Mouse (Mus musculus): ENCODE data around the gene Prpf6. TPM values are rescaled to one million over a fixed set of nuclear protein-coding genes. Genes with fewer than 3 reads are reported as not detected.

Prpf6 gene
- polyA plus RNA-seq, 1 experiment = 12.6 TPM

DNA sequence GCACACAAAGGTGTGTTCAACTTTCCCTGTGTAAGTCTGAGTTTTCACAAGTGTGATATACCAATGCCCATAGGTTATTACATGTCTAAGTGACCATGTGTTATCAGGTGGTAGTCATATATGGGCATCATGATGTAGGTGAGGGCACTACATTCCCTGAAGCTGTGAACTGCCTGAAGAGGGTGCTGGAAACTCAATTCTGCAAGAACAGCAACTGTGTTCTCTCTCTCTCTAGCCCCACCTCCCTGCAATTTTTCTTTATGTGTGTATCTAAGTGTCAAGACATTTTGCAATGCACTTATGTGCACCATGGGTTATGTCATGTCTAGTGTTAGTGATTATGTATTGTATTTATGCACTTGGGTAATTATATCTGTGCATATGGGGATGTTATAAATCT lies 2.3 kb downstream of the Prpf6 start:
- H3K4me3 ChIP-seq (replicated peaks) = peak overlapping the region; percentile 33
- peaks cover 61% of the 10 kb centered on the region for H3K4me1 ChIP-seq
- no peaks in the 10 kb centered on the region for H3K9me3 ChIP-seq
- no peaks in the 10 kb centered on the region for H3K27me3 ChIP-seq (replicated peaks)
- peaks cover 20% of the 10 kb centered on the region for H3K36me3 ChIP-seq (replicated peaks; ENCODE audit: low read length)
- no peak for TF ChIP-seq FLI1 (IDR thresholded peaks at IDR 0.05; ENCODE audit: low read length)
- TF ChIP-seq GATA1 (IDR thresholded peaks at IDR 0.05; ENCODE audit: borderline replicate concordance, low read length) = no peak

DNA sequence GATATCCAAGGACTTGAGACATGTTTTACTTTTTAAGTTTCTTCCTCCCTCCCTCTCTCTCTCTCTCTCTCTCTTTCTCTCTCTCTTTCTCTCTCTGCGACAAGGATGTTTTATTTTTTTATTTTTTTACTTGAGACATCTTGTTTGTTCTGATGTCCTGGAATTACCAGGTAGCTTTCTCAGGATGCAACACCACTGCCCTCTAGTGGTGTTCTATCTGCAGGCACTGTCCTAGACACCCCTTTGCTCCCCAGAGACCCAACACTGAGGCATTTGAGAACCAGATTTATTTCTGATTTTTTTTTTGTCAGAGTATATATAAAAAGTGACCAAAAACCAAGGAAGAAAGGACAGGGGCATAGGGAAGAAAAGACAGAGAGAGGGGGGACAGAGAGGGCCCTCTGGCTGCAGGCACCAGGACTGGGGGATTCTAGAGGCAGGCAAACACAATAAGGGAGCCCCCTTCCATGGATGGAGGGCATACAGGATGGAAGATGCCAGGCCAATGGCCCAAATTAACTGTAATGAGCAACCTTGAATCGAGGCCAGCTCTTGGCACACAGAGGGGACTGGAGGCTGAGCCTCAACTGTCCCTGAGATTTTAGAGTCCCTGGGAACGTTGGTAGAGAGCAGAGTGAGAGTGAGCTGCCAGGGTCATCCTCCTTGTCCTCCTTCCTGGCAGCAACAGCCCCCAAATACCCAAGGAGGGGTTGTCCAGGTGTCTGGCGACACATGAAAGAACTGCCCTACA lies 3.5 kb downstream of the Prpf6 start:
- Histone ChIP-seq H3K4me1 (peaks cover 73% of the 10 kb centered on the region), H3K4me3 (replicated peaks) (no peak overlapping the region), H3K9me3 (no peaks in the 10 kb centered on the region), H3K27me3 (replicated peaks) (no peaks in the 10 kb centered on the region), H3K36me3 (replicated peaks; ENCODE audit: low read length) (peaks cover 8% of the 10 kb centered on the region)
- no peak for TF ChIP-seq GATA1 (IDR thresholded peaks at IDR 0.05; ENCODE audit: borderline replicate concordance, low read length)

DNA sequence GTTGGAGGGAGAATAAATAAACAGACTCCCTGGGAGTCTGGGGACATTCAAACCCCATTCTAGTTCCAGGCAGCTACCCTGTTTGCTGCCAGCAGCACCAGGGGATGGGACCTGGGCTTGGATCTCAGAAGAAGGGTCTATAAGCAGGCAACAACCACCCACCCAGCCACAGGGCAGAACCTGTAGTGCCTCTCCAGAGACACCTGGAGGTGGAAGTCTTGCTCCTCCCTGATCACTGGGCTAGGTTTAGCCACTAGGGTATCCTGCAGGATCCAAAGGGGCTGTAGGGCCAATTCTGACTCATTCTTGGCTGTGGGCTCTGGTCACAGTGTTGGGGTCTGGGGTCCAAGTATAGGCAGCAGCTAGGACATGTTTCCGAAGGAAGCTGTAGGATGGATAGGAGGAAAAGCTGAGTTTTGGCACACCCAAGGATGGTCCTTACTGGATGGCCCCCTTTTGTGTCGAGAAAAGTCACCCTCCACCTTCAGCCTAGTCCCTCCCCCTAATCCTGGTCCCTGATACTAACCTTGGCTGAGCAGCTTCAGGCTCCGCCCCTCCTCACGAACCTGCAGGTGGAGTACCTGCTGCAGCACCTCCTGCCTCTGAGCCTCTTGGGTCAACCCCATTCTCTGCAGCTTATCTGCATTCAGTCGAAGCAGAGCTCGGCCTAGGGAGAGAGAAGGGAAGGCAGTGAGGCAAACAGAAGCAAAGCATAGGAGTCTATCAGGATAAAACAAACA lies 4.7 kb downstream of the Prpf6 start:
- TF ChIP-seq GATA1 (IDR thresholded peaks at IDR 0.05; ENCODE audit: borderline replicate concordance, low read length) (no peak), FLI1 (IDR thresholded peaks at IDR 0.05; ENCODE audit: low read length) (no peak)
- no peaks in the 10 kb centered on the region for H3K36me3 ChIP-seq (replicated peaks; ENCODE audit: low read length)
- H3K4me1 ChIP-seq = peaks cover 71% of the 10 kb centered on the region
- H3K4me3 ChIP-seq (replicated peaks) = peak overlapping the region; percentile 23
- no peaks in the 10 kb centered on the region for H3K27me3 ChIP-seq (replicated peaks)
- H3K9me3 ChIP-seq = no peaks in the 10 kb centered on the region

DNA sequence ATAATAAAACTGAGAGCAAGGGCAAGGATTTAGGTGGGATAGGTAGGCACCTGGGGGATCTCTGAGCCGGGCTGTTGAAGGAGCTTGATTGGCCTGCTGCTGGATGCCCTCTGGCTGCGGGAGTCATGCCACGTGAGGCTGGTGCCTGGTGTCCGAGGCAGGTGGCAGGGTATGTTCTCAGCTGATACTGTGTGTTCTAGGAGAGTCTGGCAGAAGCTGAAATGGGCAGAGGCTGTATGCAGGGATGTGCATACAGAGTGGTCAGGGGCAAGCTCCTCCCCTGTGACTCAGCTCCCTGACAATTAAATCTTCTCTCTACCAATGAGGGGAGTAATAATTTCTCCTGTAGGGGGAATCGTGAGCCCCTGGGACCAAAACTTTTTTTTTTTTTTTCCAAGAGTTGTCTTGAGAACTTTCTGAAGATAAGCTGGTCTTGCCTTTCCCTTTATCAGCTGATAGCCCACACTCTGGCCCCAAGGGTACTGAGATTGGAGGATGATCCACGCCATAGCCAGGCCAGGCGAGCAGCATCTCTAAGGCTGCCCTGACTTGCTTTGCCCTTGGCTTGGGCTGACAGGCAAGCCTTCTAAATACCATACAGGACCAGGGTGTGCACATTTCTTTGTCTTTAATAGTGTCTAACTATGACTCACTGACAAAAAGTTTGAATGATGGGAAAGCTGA lies 5.9 kb downstream of the Prpf6 start:
- TF ChIP-seq FLI1 (IDR thresholded peaks at IDR 0.05; ENCODE audit: low read length) (no peak), GATA1 (IDR thresholded peaks at IDR 0.05; ENCODE audit: borderline replicate concordance, low read length) (no peak)
- H3K36me3 ChIP-seq (replicated peaks; ENCODE audit: low read length) = no peaks in the 10 kb centered on the region
- no peaks in the 10 kb centered on the region for H3K9me3 ChIP-seq
- H3K27me3 ChIP-seq (replicated peaks) = no peaks in the 10 kb centered on the region
- H3K4me1 ChIP-seq = peaks cover 71% of the 10 kb centered on the region
- peak overlapping the region; percentile 44 for H3K4me3 ChIP-seq (replicated peaks)

DNA sequence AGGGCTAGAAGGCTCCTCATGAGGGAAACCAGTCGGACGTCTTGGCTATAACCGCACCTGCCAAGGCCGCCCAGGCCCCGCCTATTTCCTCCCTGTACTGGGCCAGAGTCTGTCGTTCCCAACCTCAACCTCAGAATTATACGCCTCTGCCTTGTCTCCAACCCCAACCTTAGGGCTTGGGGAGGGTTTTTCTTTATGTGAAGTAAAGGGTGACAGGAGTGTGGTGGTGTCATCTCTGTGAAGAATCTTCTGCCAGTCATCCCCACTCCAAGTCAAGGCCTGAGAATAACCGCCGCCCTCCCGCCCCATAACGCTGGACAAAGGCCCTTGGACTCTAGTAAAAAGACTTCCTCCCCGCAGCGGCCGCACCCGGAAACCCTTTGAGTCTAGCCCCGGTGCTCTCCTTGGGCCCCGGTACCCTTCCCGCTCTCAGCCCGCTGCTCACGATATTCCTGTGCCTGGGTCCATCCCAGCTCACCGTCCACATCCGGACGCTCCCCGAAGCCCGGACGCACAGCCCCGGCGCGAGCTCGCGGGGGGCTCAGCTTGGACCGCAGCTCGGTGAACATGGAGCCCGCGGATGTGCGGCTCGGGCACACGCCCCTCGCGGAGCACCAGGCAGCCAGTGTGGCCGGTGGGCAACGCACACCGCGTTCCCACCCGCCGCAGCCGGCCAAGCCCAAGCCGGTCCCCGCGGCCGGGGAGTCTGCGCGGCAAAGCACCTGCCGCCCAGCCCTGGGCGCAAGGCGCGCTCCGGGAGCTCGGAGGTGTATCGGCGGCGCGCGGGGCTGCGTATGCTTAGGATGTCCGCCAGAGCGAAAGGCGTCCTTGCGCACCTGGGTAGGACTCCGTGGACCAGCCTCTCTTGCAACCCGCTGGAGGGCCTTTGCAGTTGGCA lies 7.0 kb downstream of the Prpf6 start, which contains the start of gene Samd10:
Samd10 (minus strand) TSS at position 759 of the 898 bp plus-strand sequence.
- TF ChIP-seq FLI1 (IDR thresholded peaks at IDR 0.05; ENCODE audit: low read length) (no peak), GATA1 (IDR thresholded peaks at IDR 0.05; ENCODE audit: borderline replicate concordance, low read length) (no peak)
- Histone ChIP-seq H3K36me3 (replicated peaks; ENCODE audit: low read length) (no peaks in the 10 kb centered on the region), H3K9me3 (no peaks in the 10 kb centered on the region), H3K27me3 (replicated peaks) (no peaks in the 10 kb centered on the region), H3K4me1 (peaks cover 74% of the 10 kb centered on the region), H3K4me3 (replicated peaks) (peak within 1 kb of the TSS; percentile 99)

DNA sequence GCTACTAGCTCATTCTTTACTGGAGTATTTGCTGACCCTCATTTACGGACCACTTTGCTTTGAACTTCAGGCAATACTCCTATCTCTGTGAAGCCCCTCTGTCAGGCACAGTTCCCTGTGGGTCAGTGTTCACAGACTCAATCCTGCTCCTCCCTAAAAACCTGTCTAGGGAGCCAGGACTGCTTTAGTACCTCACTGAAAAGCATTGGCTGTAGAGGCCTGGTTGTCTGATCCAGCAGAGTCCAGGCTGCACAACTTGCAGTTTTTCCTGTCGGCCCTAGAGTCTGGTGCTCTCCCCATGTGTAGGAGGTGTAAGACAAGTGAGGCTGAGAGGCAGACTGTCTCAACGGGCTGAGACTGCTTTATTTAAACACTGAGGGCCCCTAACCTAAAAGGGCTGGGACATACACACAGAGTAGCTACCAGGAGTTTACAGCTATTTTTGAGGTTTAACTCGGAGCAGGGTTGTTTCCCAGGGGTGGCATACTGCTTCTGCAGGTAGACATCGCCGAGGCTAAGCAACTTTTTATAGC lies 8.6 kb downstream of the Prpf6 start:
- Histone ChIP-seq H3K4me1 (peaks cover 69% of the 10 kb centered on the region), H3K9me3 (no peaks in the 10 kb centered on the region), H3K36me3 (replicated peaks; ENCODE audit: low read length) (peaks cover 3% of the 10 kb centered on the region), H3K27me3 (replicated peaks) (no peaks in the 10 kb centered on the region), H3K4me3 (replicated peaks) (peak overlapping the region; percentile 99)
- TF ChIP-seq GATA1 (IDR thresholded peaks at IDR 0.05; ENCODE audit: borderline replicate concordance, low read length) = no peak
- TF ChIP-seq FLI1 (IDR thresholded peaks at IDR 0.05; ENCODE audit: low read length) = no peak

DNA sequence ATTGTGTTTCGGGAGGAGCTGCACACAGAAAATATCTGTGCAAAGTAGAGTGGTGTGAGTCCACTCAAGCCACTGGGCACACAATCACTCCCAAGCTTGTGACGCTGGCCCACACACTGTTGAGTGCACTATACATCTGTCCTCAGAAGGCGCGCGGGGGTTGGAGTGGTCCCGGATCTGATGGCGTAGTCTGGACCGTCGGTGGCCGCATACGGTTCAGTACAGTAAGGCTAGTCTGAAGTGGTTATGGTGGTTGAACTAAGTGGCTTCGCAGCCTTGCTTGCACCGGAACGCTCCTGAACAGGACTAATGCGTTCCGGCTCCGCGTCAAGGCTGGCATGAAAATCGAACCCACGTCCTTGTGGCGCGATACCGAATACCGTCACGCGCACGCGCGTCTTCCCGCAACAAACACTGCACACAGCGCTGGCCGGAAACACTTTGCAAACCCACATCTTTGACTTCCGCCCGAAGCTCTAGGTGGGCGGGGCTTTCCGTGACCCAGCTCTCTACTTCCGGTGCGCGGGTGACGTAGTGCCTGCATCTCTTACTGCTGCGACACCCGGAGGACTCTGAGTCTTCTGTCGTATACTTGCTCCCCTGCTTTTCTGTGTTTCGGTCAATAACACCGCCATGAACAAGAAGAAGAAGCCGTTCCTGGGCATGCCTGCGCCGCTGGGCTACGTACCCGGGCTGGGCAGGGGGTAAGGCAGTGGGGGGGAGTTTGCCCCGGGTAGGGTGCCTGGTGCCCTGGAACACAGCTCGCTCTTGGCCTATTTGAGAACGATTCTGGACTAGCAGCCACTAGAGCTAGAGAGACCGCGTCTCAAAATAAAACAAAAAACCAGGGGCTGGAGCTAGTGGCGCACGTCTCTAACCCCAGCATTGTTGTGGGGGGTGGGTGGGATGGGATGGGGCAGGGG lies 9.4 kb downstream of the Prpf6 start:
- peak overlapping the region; percentile 99 for H3K4me3 ChIP-seq (replicated peaks)
- H3K4me1 ChIP-seq = peaks cover 69% of the 10 kb centered on the region
- TF ChIP-seq GATA1 (IDR thresholded peaks at IDR 0.05; ENCODE audit: borderline replicate concordance, low read length) (no peak), FLI1 (IDR thresholded peaks at IDR 0.05; ENCODE audit: low read length) (peak; percentile 98)
- H3K9me3 ChIP-seq = no peaks in the 10 kb centered on the region
- H3K36me3 ChIP-seq (replicated peaks; ENCODE audit: low read length) = peaks cover 9% of the 10 kb centered on the region
- no peaks in the 10 kb centered on the region for H3K27me3 ChIP-seq (replicated peaks)

DNA sequence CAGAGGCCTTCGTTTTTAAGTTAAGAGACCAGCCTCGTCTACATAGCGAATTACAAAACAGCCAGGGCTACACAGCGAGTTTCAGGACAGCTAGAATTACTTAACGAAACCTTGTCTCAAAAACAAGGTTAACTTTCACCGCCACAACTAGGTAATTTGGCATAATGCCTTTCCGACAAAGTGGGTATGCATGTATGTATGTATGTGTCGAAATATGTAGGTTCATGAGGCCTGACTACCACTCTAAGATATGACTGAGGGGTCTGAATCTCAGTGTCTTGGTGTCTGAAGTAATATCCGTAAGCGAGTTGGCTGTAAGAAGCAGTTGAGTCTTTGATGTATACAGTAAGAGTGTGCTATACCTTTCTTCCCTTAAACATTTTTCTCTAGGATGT lies 10.1 kb downstream of the Prpf6 start:
- Histone ChIP-seq H3K4me3 (replicated peaks) (peak overlapping the region; percentile 99), H3K4me1 (peaks cover 66% of the 10 kb centered on the region), H3K36me3 (replicated peaks; ENCODE audit: low read length) (peaks cover 11% of the 10 kb centered on the region), H3K27me3 (replicated peaks) (no peaks in the 10 kb centered on the region), H3K9me3 (no peaks in the 10 kb centered on the region)
- TF ChIP-seq FLI1 (IDR thresholded peaks at IDR 0.05; ENCODE audit: low read length) (no peak), GATA1 (IDR thresholded peaks at IDR 0.05; ENCODE audit: borderline replicate concordance, low read length) (no peak)

All from megakaryocyte, embryonic 14.5 days (primary cell).